Mouse (Mus musculus) mouse trophoblast stem cell (cell line): ENCODE measurements around the gene C2cd2.
"Not testable (repeated sequence)": the region's sequence is repeated elsewhere in the genome, so short reads cannot be mapped to it uniquely, and the experiment has no call there.

Experiments
- in situ Hi-C, 2 experiments: fragments of 300-500 bp; cut with MseI, MboI; formaldehyde crosslinking; loops; 2 replicates in 1 of 2; 3 replicates in 1 of 2; pipeline ENCODE4 v1.15.1; 2025

Gene C2cd2

DNA sequence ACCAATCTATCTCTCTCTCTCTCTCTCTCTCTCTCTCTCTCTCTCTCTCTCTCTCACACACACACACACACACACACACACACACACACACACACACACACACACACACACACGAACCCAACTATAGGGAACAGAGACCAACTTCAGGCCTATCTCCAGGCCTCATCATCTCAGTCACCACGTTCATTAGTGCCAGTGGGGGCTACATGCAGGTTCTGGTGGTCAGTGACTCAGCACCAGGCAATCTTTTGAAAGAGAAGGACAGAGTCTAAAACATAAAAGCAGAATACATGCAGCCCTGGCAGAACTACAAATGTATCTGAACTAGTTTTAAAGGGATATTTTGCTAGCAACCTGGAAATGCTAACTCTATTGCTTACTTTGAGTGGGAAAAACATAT lies 15.4 kb downstream of the C2cd2 start:
- in situ Hi-C loops, result not testable (repeated sequence)

DNA sequence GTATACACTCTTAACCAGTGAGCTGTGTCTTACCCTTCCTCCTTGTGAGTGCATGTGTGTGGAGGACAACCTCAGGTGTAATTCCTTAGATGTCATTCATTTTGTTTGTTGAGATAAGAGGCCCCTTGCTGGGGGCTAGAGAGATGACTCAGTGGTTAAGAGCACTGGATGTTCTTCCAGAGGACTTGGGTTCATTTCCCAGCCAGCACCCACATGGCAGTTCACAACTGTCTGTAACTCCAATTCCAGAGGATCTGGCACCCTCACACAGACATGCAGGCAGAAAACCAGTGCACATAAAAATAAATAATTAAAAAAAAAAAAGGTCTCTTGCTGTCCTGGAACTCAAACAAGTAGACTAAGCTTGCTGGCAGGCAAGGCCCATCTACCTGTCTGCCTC lies 20.6 kb downstream of the C2cd2 start:
- in situ Hi-C loops, result no loop called here

DNA sequence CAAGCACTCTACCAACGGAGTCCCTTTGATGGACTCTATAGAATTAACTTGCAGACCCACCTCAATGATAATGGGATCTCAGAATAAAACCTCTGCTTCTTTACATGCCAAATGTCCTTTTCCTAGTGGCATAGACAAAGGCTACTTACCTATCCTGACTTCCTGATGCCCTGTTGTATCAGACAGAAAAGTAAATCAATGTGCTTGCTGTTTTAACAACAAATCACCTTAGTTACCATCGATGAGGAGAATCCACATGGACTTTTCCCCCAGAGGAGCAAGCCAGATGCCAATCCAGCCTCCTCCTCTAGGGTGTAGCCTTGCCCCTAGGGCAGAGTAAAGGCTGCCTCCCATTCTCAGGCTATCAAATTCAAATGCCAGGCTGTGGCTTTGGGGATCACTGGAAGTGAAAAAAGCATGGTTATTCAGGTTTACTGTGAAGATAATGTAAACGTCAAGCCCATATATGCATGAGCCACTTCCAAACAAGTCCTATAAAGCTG lies 21.9 kb downstream of the C2cd2 start:
- in situ Hi-C loops, result no loop called here

DNA sequence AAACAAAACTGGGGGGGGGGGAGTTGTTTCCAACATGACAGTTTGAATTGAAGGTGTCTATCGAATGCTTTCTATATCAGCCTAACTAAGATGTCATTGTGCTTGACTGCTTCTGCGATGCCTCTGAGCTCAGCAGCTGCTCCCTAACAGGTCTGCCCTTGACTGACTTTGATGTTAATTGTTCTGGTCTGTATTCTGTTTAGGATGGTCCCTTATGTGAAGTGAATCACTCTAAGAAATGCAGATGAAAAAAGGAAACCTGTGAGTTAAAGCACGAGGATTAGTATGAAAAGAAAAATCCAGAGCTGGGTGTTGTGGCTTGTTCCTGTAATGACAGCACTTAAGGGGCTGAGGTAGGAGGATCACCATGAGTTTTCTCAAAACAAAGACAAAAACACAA lies 26.6 kb downstream of the C2cd2 start:
- in situ Hi-C loops, result no loop called here

DNA sequence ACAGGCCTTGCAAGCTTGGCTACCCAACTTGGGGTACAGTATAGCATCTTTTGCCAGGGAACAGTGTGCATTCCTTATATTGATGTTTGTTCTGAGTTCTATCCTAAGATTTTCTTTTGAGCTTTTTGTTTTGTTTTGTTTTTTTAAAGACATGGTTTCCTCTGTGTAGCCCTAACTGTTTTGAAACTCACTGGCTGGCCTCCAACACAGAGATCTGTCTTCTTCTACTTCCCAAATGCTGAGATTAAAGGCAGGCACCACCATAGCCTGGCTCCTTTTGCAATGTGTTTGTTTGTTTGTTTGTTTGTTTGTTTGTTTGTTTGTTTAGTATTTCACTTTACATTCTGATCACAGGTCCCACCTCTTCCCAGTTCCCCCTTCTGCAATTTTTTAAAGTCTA lies 32.2 kb downstream of the C2cd2 start:
- in situ Hi-C loops, result no loop called here

DNA sequence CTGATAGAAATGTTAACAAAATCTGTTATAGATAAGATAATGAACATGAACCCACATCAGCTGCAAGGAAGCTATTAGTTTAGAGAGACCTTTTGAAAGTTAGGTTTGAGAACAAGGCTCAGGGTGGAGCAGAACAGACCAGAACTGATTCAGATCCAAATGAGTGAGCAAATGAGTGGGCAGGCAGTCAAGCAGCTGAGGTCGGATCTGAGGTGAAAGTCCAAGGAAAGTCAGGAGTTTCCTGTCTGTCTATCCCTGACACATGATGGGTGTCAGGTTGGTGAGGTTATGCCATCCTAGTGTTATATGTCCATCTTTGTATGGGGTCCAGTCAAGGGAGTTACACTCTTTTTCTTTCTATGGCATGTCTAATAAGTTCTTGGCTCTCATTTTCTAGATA lies 32.9 kb downstream of the C2cd2 start:
- in situ Hi-C loops, result no loop called here

DNA sequence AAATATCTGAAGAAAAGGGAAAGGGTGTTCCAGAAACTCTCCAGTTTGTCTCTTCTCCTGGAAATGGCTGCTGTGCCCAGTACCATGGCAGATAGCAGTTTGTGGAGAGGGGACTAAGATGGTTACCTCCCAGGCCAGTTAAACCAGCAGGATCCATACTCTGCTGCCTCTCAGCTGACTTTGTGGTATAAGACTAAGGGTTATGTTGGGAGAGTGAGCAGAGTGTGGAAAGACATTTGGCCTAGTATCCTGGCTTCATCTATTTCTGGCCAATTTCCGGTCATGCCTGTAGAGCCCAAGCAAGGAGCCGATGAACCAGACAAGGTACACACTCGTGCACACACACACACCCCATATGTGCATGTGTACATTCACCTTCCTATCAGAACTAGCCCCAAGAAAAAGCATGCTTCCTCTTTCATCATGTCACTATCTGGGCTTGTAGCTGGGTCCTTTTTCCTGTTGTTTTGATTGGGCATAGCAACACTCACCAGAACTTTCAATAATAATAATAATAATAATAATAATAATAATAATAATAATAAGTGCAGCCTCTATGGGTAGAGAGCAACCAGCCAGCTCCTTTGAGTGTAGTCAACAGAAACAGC lies 35.0 kb downstream of the C2cd2 start:
- in situ Hi-C loops, result no loop called here

DNA sequence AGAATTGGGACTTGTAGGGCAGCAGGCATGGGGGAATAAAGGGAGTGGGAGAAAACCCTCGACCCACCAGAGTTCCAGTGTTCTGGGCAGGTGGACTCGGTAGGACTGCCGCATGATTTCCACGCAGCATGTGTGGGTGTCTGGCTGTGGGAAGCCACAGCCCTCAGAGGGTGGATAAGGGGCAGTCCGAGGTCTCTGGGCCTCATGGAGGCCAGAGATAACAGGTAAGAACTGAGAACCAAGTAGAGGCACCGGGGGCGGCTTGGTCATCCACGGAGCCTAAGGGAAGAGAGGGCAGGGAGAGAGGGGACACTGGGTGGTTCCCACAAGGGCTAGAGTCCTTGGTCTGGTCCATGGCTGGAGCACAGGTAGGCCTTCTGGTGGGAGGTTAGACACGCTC lies 36.0 kb downstream of the C2cd2 start:
- in situ Hi-C loops, result no loop called here

DNA sequence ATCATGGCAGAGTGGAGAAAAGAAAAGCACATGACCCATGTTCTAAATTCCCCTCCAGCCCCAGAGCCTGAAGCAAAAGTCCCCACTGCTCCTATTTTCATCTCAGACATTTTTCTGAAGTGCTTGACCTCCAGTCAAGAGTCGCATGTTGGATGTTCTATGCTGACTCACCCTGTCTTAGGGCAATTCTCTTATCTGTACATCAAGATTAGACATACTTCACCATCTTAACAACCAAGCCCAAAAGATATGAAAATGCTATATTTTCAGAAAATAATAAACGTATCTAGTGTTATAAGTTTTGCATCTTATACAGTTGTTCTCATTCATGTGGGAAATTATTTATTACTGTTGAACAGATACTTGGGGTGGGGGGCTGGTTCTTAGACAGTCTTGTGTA lies 36.6 kb downstream of the C2cd2 start:
- in situ Hi-C loops, result no loop called here

DNA sequence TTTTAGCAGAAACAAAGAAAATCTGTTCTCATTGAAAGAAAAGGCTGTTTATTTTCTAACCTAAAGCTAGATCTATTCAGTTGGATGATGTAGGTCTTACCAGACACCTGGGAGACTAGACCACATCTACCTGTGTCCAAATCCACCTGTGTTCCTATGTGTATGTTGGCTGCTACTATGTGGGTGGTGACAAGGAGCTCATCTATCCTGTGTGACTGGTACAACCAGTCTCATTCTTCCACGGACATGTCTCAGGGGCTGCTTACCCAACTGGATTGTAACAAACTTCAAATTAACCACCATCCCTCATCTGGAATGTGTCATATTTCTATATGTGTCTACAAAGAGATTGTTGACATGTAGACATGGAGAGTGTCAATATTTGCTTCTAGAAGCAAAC lies 38.7 kb downstream of the C2cd2 start:
- in situ Hi-C loops, result no loop called here

DNA sequence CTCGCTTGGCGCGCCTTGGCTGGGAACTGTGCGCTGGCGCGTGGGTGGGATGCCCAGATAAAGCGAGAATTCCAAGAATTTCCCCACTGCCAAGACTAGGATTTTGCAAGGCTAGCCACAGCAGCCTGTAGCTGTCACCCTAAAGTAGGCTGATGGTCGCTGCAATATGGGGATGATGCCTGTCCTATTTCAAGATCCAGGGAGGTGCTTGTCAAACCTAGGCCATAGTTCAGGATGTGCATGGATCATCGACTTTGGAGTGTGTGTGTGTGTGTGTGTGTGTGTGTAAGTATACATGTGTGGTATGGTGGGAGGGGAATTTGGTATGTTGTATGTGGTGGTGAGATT lies 39.6 kb downstream of the C2cd2 start:
- in situ Hi-C loops, result no loop called here

DNA sequence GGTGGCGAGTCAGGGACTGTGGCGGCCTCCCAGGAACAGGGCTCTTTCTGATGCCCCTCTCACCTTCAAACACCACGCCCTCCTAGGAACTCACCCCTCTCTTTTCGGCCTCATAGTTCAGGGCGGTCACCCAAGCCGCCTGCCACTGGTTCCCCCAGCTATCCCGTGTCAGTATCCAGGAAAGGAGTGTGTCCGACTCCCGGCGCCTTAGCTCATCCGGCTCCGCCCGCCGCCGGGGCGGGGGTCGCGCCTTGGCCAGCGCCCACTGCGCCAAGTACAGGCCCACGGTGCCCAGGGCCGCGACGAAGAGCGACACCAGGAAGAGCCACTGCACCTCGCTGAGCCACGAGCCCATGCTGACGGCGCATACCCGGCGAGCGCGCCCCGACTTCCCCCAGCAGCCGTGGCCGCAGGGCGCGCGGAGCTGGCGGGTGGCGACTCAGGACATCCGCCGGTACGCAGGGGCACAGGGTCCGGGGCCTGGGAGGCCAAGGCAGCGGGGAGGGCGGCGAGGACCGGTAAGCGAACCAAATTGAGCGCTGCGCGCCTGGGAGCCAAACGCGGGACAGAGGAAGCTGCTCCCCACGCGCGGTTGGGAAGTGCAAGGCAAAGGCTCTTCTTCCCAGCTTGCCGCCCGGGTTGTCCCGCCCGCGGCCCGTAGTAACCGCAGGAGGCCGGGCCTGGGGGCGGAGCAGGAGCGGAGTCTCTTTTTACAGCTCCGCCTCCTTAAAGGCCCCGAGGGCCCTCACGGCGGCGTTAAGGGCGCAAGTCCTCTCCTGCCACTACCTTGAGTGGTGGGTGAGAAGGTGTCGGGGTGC lies 40.2 kb downstream of the C2cd2 start:
- in situ Hi-C loops, result no loop called here

DNA sequence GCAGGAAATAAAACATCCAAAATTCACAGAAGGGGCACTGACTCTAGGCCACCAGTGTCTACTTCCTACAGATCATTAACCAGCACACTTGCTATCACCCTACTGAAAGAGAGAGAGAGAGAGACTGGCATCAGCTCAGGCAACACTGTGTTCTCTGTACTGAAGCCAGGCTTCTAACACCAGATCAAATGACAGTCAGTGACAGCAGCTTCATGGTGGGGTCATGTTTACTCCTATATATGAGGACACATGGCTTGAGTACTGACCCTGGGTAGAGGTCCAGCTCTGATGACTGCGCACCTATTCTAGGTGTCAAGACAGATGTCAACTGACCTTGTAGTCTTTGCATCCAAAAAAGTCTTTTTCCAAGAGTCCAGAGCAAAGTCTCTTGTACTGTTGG lies 41.8 kb downstream of the C2cd2 start:
- in situ Hi-C loops, result no loop called here

DNA sequence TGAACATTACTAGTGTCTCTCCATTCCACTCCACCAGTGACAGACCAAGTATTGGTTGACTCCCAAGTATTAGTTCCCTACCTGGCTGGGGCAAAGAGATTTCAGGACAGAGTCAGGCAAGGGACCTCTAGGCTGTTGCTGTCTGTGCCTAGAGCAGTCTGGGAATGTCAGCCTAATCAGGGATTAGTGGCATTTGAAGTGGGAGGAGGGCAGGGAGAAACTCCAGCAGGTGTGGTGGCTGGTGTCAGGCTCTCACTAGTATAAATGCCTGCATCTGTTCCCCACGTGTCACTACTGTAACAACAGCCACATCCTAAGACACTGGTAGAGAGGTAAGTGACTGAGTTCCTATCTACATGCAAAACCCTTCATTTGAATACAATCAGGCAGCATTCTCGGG lies 42.6 kb downstream of the C2cd2 start:
- in situ Hi-C loops, result no loop called here

DNA sequence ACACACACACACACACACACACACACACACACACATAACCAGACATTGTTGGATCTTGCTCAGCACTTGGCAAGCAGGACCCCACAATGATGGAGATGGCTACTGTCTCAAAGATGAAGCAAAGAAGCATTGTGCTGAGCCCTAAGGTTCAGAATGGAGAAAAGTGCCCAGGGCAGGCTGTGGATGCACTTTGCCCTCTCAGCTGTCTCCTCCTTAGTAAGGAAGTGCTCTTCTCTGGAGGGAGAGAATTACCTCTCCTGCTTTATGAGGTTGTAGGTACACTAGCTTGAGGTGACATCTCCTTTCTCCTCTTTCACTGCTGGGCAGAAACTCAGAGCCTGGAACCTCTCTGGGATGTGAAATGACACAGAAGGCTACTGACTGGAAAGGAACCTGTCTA lies 49.5 kb downstream of the C2cd2 start:
- in situ Hi-C loops, result no loop called here

DNA sequence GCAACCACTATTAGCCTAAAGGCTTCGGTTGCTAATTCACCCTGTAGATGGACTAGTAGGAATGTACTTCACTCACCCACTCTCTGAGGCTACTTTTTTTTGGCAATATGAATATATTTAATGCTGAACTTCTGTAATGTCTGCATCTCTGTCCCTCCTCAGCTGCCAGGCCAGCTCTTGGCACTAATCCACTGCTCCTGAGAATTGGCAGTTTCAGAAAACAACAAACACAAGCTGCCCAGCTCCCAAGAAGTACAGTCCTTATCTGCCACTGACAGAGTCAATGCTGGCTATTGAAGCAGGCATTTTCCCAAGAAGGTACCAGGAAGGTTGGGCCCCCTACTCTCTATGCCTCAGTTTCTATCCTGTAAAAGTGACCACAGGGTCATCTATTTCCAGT lies 53.0 kb downstream of the C2cd2 start:
- in situ Hi-C loops, result no loop called here

DNA sequence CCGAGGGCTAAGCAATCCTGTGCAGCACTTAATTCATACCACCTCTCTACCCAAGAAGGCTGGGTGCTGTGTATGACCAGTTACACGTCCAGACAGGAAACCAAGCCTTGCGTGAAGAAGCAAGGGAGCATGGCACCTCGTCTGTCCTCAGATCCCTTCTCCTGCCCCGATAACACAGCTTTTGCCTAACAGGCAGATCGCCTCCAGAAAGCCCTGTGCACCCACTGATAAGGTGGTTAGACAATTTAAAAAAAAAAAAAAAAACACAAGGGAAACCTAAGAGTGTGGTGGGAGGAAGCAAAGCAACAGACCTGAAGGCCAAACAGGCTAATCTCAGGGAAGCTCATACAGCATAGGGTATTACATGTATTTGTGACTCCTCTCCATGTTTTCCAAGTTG lies 54.9 kb downstream of the C2cd2 start:
- in situ Hi-C loops, result no loop called here

DNA sequence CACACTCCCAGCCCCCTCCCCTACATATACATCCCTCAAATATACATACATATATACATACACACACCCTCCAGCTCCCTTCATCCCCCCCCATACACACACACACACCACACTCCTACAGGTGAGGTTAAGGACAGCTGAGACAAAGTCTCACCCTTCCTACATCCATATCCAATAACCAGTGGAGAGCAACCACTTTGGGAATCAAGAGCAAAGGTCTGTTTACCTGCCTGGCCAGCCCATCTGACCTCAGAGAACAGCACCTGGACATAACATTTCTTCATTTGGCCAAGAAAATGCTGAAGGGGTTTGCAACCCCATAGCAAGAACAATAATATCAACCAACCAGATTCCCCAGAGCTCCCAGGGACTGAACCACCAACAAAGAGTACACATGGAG lies 56.1 kb downstream of the C2cd2 start:
- in situ Hi-C loops, result no loop called here

DNA sequence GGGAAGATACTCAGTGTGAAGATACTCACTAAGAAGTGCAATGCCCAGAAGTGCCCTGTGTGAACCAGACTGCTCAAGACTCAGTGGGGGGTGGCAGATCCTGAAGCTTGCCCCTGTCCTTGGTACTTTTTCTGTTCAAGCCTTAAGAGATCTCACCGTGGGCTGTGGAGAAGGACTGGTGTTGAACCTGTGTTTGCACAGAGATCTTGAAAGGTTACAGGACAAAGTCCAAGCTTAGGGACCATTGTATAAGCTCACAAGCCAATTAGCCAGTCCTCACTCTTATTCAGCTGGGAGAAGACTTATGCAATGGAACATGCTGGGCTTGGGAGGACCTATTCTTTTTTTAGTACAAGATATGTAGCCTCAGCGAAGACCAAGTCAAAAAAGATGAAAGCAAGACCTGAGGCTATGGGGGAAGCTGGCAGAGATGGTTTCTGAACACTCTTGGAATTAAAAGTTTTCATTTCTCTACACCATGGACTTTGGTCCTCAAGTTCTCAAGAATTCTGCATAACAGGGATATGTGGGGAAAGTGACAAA lies 56.9 kb downstream of the C2cd2 start:
- in situ Hi-C loops, result no loop called here

DNA sequence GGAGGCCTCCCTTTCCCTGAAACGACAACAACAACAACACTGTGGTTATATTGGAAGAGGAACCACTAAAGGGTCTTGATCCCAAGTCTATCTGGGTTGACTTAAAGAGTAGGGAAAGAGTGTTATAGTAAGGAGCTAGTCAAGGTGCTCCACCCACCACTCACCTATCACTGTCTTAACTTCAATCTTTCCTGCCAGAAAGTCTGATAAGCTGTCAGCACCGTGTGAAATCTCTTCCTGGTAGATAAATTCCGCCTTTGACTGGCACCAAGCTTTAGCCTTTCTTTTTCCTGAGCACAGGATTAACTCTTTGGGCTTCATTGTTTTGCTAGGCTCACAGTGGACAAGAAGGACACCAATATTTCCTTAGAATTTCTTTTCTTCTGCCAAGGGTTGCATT lies 58.4 kb downstream of the C2cd2 start:
- in situ Hi-C loops, result no loop called here

DNA sequence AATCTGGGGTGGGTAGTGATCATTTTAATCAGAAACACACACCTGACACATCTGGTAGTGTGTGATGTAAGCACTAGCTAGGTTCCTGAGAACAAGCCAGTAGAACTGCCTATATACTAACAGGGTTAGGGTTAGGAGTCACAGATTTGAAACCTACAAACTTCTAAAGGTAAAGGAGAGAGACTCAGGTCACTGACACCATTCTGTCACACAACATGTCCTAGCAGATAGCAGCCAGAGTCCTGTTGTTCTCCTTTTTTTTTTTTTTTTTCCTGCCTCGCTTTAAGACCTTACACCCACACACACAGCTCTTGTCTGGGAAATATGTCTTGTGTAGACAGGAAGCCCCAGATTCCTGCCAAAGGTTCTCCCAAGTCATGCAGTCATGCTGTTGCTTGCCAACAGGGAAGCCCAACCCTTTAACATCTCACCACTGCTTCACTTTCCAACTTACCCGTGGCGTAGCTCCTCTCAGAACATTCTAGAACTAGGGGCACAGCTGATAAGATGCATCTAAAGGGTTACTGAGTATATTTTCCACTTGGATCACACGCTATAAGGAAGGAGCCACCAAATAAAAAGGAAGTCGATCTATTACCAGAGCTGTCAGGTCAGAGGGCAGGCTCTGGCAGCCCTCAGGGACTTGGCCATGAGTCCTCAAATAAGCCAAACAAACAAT lies 64.9 kb downstream of the C2cd2 start:
- in situ Hi-C loops, result no loop called here

DNA sequence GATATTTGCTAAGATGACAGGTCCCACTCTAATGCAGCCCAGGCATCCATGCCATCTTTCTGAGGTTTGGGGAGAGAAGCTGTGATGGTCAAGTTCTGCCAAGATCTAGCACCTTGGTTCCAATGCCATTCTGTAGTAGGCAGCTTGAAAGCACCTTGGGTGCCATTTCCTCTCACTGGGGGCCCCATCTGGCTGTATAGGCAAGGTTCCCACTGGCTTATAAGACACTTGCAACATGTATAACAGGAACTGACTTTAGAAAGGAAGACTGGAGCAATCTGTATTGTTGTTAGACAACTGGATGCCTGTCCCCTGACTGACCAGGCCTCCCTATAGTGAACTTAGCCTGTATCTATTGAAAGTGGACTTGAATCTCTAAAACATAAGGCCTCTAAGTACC lies 74.6 kb downstream of the C2cd2 start:
- in situ Hi-C loops, result no loop called here

DNA sequence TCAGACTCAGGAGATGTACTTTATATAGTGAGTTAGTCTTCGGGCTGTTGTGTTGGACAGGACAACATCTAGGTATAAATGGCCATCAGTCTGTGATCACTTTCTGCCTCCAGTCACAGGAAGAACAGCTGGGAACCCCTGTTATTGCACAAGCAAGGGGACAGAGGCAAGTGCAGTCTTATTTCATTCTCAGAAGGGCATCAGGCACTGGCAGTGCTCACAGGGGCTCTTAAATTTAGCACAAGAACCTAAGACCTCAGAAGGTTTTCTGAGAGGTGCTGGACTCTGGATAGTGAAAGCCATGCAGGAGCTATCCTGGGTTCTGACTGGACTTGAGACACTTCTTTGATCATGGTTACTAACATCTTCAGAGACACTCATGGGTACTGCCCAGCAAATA lies 78.7 kb downstream of the C2cd2 start:
- in situ Hi-C loops, result no loop called here
